Mouse (Mus musculus) midbrain, embryonic 11.5 days (tissue): Measurements from ENCODE around the gene Naga. TPM values are rescaled to one million over a fixed set of nuclear protein-coding genes. Genes with fewer than 3 reads are reported as not detected.
A peak's percentile ranks its signal among the peaks of the same experiment; 100 is the strongest.

Experiments used
- ATAC-seq: fragments of 200-750 bp; cut with Nextera tagmentation; 2 replicates; pipeline ENCODE4 v1.8.0; 2017; ENCODE audit warnings: moderate TSS enrichment, moderate library complexity; ENCODE audit not compliant: low FRiP score
- DNase-seq: peaks from one replicate; pipeline ENCODE4 v3.0.0; 2015; ENCODE audit warnings: low spot score; ENCODE audit errors: missing footprints
- H3K27ac ChIP-seq: fragments of 300-500 bp; sonication (generic); 2 replicates; pipeline ENCODE4 v1.5.1; 2014; ENCODE audit warnings: low read depth, low read length
- H3K27me3 ChIP-seq: fragments of 300-500 bp; sonication (generic); 2 replicates; pipeline ENCODE4 v1.6.1; 2014; ENCODE audit warnings: mild to moderate bottlenecking, low read length, moderate library complexity, mixed read lengths; ENCODE audit not compliant: control insufficient read depth, insufficient read depth
- H3K36me3 ChIP-seq: fragments of 300-500 bp; sonication (generic); 2 replicates; pipeline ENCODE4 v1.6.1; 2014; ENCODE audit warnings: mild to moderate bottlenecking, low read length, moderate library complexity, mixed read lengths; ENCODE audit not compliant: control insufficient read depth, insufficient read depth
- H3K4me1 ChIP-seq: fragments of 300-500 bp; sonication (generic); 2 replicates; pipeline ENCODE4 v1.6.1; 2014; ENCODE audit warnings: low read length; ENCODE audit not compliant: control insufficient read depth, insufficient read depth
- H3K4me2 ChIP-seq: fragments of 300-500 bp; sonication (generic); 2 replicates; pipeline ENCODE4 v1.6.1; 2014; ENCODE audit warnings: mild to moderate bottlenecking, moderate library complexity
- H3K4me3 ChIP-seq: fragments of 300-500 bp; sonication (generic); 2 replicates; pipeline ENCODE4 v1.5.1; 2014; ENCODE audit warnings: low read depth, low read length
- H3K9ac ChIP-seq: fragments of 300-500 bp; sonication (generic); 2 replicates; pipeline ENCODE4 v1.6.1; 2014; ENCODE audit warnings: low read length
- H3K9me3 ChIP-seq: fragments of 300-500 bp; sonication (generic); 2 replicates; pipeline ENCODE4 v1.6.1; 2016; ENCODE audit warnings: low read length; ENCODE audit not compliant: control insufficient read depth
- WGBS: fragments of 180-500 bp; shearing (Covaris S2); extraction: QIAGEN DNeasy Blood & Tissue Kit; methylation state at CpG from one replicate; pipeline ENCODE4 v1.1.7; 2014; 5-methylcytosine and 5-hydroxymethylcytosine counted together
- polyA plus RNA-seq: library from polyadenylated mRNA; unstranded; fragments of >200 nt; fragmentation: Nextera tagmentation; extraction: Ambion mirVana; gene quantifications from 2 replicates; pipeline ENCODE4 v1.2.1, GENCODE M21; 2014

Naga gene
- polyA plus RNA-seq, 1 experiment from 2014 or later: 20.6 TPM

DNA sequence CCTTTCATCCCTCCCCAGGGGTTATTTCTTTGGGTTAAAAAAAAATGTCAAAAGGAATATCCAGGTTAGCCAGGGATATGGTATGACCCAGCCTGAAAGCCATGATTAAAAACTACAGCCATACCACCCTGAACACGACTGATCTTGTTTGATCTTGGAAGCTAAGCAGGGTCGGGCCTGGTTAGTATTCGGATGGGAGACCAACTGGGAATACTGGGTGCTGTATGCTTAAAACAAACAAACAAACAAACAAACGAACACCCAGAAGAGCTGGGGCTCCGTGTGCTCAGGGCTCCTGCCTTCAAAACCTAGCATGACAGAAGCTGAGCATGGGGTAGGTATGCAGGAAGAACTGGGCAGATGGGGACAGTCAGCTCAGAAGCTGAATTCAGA, 3.8 kb upstream of the Naga start:
- Histone ChIP-seq H3K4me1 (peaks cover 21% of the 10 kb centered on the region), H3K27ac (no peak overlapping the region), H3K27me3 (peaks cover 16% of the 10 kb centered on the region), H3K4me2 (no peak overlapping the region), H3K4me3 (no peak overlapping the region), H3K9me3 (no peaks in the 10 kb centered on the region), H3K36me3 (no peaks in the 10 kb centered on the region), H3K9ac (no peak overlapping the region)
- ATAC-seq: no peak
- DNase-seq: no peak
- 83% methylated on average over 5 of the region's 5 CpGs for WGBS

DNA sequence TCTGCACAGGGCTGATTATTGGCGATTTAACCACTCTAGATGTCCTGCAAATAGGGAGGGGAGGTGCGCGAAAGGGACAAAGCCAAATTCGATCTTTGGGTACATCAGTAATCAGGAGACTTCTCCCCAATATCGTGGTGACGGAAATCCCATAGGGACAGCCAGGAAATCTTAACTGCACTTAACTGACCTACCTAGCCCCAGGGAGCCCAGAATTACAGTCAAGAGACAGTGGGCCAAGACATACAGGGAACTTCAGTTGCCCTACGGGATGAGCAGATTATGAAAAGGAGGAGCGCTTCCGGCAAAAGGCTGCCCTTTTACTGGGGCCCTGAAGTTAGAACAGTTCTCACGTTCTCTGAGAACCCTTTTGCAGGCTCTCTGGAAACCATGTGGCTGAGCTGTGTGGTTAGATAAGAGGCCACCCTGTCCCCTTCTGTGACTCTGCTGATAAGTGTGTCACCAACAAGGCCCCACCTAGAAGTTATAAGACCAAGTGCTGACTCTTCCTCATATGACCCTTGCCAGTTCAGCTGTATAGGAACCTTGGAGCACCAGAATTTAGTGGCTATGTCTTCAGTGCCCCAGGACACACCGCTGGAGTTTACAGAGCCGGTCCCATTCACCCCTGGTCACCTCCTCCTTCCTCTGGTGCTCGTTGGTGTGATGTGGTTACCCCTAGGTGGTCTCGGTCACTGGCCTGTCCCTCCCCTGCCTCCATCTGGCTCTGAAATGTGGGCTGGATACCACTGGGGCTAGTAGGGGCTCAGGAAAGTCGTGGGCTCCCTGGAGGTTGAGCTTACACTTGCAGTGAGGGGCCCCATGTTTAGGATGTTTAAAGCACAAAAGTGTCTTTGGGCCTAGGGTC, 3.2 kb upstream of the Naga start:
- peak; percentile 88 for DNase-seq
- H3K27ac ChIP-seq: peak overlapping the region; percentile 37; the same call in 1 of the 2 replicates

DNA sequence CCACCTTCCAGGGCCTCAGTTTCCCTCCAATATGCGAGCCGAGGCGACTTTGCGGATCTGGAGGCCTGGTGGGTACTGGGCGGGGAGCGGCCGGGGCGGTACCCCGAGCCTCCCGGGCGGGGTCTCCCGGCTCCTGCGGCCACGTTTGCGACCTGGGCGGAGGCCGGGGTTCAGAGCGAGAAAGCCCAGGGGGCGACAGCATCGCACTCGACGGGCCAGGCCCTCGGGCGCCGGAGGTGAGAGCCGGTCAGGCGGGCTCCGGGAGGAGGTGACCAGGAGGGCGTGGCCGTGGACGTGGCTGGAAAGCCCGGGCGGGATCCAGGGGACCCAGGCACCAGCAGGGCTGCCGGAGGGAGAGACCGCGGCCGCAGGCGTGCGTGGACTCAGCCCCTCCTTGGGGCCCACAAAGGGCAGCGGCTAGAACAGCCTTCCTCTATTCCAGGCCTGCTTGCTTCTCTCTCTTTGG, 2.3 kb upstream of the Naga start:
- ATAC-seq (no peak), DNase-seq (peak; percentile 92)
- WGBS: 2% methylated on average over 40 of the region's 40 CpGs
- Histone ChIP-seq H3K9me3 (no peaks in the 10 kb centered on the region), H3K27ac (peak overlapping the region; percentile 37; the same call in 1 of the 2 replicates), H3K4me2 (peak overlapping the region; percentile 51), H3K4me1 (peaks cover 10% of the 10 kb centered on the region; the same call in 1 of the 2 replicates), H3K27me3 (peaks cover 16% of the 10 kb centered on the region), H3K9ac (peak overlapping the region; percentile 65), H3K36me3 (no peaks in the 10 kb centered on the region), H3K4me3 (peak overlapping the region; percentile 31)

More for the DNA sequence above, 3.2 kb upstream of the Naga start:
- H3K27me3 ChIP-seq: peaks cover 16% of the 10 kb centered on the region
- peak overlapping the region; percentile 65 for H3K9ac ChIP-seq
- peaks cover 15% of the 10 kb centered on the region for H3K4me1 ChIP-seq
- H3K9me3 ChIP-seq: no peaks in the 10 kb centered on the region
- ATAC-seq: no peak
- no peaks in the 10 kb centered on the region for H3K36me3 ChIP-seq
- H3K4me3 ChIP-seq: no peak overlapping the region
- 65% methylated on average over 15 of the region's 15 CpGs for WGBS
- H3K4me2 ChIP-seq: peak overlapping the region; percentile 51

DNA sequence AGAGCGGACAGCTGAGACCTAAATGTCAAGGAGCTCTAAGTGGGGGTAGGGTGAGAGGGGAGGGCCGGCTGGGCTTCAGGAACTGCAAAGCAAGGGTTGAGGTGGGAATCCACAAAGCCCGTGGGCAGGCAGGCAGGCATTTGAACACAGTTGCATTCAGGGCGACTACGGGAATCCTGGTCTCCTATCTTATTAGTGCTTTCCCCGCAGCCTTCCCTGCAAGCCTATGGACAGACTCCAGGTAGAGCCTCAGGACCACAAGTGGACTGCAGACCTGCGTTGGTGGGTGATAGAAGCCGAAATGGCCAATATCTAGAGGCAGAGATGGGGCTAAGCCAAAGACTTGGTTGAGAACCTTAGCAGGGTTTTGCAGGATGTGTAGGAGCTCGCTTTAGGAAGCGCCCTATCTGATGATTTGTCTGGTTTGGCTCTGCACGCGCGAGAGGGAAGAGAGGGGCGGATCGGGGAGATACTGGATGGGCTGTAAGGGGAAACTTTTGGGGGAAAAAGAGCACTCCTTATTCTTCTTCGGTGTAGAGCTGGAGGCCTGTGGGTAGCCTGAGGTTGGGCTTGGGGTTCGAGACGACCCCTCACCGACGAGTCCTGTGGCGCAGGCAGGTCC, 1.8 kb upstream of the Naga start:
- H3K4me1 ChIP-seq: peaks cover 10% of the 10 kb centered on the region; the same call in 1 of the 2 replicates
- H3K4me3 ChIP-seq: peak overlapping the region; percentile 31
- no peaks in the 10 kb centered on the region for H3K9me3 ChIP-seq
- H3K27ac ChIP-seq: no peak overlapping the region
- 39% methylated on average over 21 of the region's 21 CpGs for WGBS
- peak overlapping the region; percentile 51 for H3K4me2 ChIP-seq
- peak overlapping the region; percentile 65 for H3K9ac ChIP-seq
- no peak for DNase-seq
- H3K27me3 ChIP-seq: peaks cover 16% of the 10 kb centered on the region
- H3K36me3 ChIP-seq: 0 out of 2 replicates have a peak, but pooled peaks cover 2% of the 10 kb centered on the region
- no peak for ATAC-seq

DNA sequence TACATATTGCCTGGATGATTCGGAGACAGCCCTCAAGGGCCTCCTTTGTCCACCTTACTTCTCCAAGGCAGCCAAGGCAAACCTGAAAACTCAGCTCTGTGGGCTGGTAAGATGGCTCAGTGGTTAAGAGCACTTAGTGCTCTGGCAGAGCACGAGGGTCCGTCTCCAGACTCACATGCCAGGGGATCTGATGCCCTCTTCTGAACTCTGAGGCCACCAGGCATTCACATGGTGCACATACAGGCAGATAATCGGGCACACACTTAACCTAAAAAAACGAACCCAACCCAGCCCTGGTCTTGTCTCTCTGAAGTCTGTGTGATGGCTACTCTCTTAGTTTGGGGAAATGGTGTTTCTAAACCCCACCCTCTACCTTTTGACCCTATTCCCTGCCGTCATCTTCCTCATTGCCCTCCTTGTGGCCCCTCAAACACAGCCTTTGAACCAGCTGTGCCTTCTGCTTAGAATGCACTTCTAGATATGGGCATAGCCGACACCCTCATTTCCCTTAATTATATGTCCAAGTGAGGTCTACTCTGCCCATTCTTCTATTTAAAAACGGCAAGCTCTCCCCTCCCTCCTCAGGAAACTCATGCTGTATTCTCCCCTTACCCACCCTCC, 1.0 kb upstream of the Naga start:
- DNase-seq (no peak), ATAC-seq (no peak)
- no peaks in the 10 kb centered on the region for H3K9me3 ChIP-seq
- no peak overlapping the region for H3K4me2 ChIP-seq
- no peak overlapping the region for H3K4me3 ChIP-seq
- H3K9ac ChIP-seq: no peak overlapping the region
- no peak overlapping the region for H3K27ac ChIP-seq
- H3K4me1 ChIP-seq: peaks cover 10% of the 10 kb centered on the region; the same call in 1 of the 2 replicates
- WGBS: 84% methylated on average over 8 of the region's 8 CpGs
- peaks cover 16% of the 10 kb centered on the region for H3K27me3 ChIP-seq
- 0 out of 2 replicates have a peak, but pooled peaks cover 4% of the 10 kb centered on the region for H3K36me3 ChIP-seq

DNA sequence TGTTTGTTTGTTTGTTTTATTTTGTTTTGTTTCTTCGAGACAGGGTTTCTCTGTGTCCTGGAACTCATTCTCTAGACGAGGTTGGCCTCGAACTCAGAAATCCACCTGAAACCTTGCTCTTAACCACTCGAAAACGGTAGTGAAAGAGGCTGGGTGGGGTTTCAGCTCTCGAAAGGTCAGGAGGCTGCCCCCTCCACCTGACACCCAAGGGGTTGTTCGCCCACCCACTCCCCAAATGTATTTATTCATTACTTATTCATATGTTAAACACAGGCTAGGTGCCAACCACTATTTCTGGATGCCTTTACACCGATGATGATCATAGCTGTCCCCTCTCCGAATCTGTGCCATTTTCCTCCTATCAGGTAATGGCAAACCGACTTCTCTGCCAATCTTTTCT, 425 bp upstream of the Naga start:
- ATAC-seq (no peak), DNase-seq (no peak)
- H3K4me3 ChIP-seq: peak overlapping the region; percentile 50
- peaks cover 8% of the 10 kb centered on the region for H3K36me3 ChIP-seq
- WGBS: 61% methylated on average over 10 of the region's 10 CpGs
- H3K4me1 ChIP-seq: peaks cover 10% of the 10 kb centered on the region; the same call in 1 of the 2 replicates
- peak overlapping the region; percentile 47 for H3K4me2 ChIP-seq
- no peaks in the 10 kb centered on the region for H3K9me3 ChIP-seq
- H3K27ac ChIP-seq: no peak overlapping the region
- H3K9ac ChIP-seq: peak overlapping the region; percentile 70; the same call in 1 of the 2 replicates
- H3K27me3 ChIP-seq: peaks cover 16% of the 10 kb centered on the region

DNA sequence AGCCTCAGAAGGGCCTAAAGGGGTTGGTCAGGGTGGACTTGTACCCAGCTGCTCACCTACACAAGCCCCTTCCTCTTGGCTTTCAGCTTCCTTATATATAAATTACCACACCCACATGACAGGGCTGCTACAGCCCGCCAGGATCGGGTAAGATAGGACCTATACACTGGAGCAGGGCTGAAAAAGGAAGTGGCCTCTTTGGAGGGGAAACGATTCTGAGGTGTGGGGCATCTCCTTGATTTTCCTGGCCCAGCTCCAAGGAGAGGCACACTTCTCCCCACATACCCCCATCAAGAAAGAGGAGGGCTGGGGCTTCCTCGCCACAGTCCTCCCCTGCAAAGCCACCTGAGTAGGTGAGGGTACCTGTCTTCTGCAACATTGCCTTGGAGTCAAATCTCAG, 850 bp downstream of the Naga start:
- Histone ChIP-seq H3K4me1 (peaks cover 10% of the 10 kb centered on the region; the same call in 1 of the 2 replicates), H3K9me3 (no peaks in the 10 kb centered on the region), H3K9ac (peak overlapping the region; percentile 70; the same call in 1 of the 2 replicates), H3K4me2 (peak overlapping the region; percentile 47), H3K36me3 (peaks cover 10% of the 10 kb centered on the region), H3K4me3 (peak overlapping the region; percentile 50), H3K27ac (no peak overlapping the region), H3K27me3 (peaks cover 16% of the 10 kb centered on the region)
- 0 out of 2 replicates have a peak, but pooled peaks have one; percentile 3 for ATAC-seq
- 63% methylated on average over 4 of the region's 4 CpGs for WGBS
- no peak for DNase-seq

DNA sequence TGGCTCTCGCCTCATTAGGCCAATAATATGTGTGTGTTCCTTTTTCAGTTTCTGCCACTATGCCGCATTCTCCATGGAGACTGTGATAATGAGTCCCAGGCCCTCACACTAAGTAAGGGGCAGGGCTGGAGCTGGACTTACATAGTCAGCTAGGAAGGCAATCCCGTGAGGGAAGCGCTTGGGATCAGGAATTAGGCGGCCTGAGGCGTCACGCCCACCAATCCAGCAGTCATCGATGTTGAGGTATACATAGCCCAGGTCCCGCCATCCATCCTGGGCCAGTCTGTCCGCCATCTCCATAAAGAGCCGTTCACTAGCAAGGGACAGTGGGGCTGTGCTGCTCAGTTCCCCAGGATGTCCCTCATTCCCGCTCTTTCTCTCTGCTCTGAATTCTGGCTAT, 2.1 kb downstream of the Naga start:
- peaks cover 10% of the 10 kb centered on the region; the same call in 1 of the 2 replicates for H3K4me1 ChIP-seq
- no peak overlapping the region for H3K27ac ChIP-seq
- no peak overlapping the region for H3K4me2 ChIP-seq
- DNase-seq (no peak), ATAC-seq (no peak)
- H3K9ac ChIP-seq: no peak overlapping the region
- no peak overlapping the region for H3K4me3 ChIP-seq
- H3K9me3 ChIP-seq: no peaks in the 10 kb centered on the region
- 80% methylated on average over 12 of the region's 12 CpGs for WGBS
- H3K27me3 ChIP-seq: peaks cover 14% of the 10 kb centered on the region
- peaks cover 10% of the 10 kb centered on the region for H3K36me3 ChIP-seq
